Mouse (Mus musculus) heart, postnatal 0 days (tissue): ENCODE results near the gene Fntb.

Experiments
- CTCF ChIP-seq: IDR thresholded peaks from 2 replicates; pipeline ENCODE4 v1.5.1; 2016; ENCODE audit warnings: antibody characterized with exemption, control low read depth, low read depth
- EP300 ChIP-seq: IDR thresholded peaks from 2 replicates; pipeline ENCODE4 v1.6.1; 2016; ENCODE audit warnings: antibody characterized with exemption, low read depth

GRCm38 (mm10) chr12:76811006-76811405 lies 45.6 kb downstream of the Fntb start:
- no peak for TF ChIP-seq EP300
- TF ChIP-seq CTCF, result no peak
